Mouse (Mus musculus) limb, embryonic 10.5 days (tissue): Measurements from ENCODE around the gene Mfn2. TPM values are rescaled to one million over a fixed set of nuclear protein-coding genes. Genes with fewer than 3 reads are reported as not detected.
A peak's percentile ranks its signal among the peaks of the same experiment; 100 is the strongest.

Source experiments
- DNase-seq: peaks from one replicate; pipeline ENCODE4 v3.0.0-alpha.2; 2017; ENCODE audit warnings: low spot score
- H3K27ac ChIP-seq: fragments of 300-500 bp; sonication (generic); 2 replicates; pipeline ENCODE4 v1.5.1; 2016; ENCODE audit warnings: mild to moderate bottlenecking
- H3K27me3 ChIP-seq: fragments of 300-500 bp; sonication (generic); 2 replicates; pipeline ENCODE4 v1.6.1; 2016; ENCODE audit warnings: low read depth, mild to moderate bottlenecking; ENCODE audit not compliant: poor library complexity, severe bottlenecking
- H3K36me3 ChIP-seq: fragments of 300-500 bp; sonication (generic); 2 replicates; pipeline ENCODE4 v1.6.1; 2016; ENCODE audit warnings: mild to moderate bottlenecking, moderate library complexity
- H3K4me1 ChIP-seq: fragments of 300-500 bp; sonication (generic); 2 replicates; pipeline ENCODE4 v1.6.1; 2016
- H3K4me3 ChIP-seq: fragments of 300-500 bp; sonication (generic); 2 replicates; pipeline ENCODE4 v1.5.1; 2016; ENCODE audit warnings: mild to moderate bottlenecking, moderate library complexity
- H3K9me3 ChIP-seq: fragments of 300-500 bp; sonication (generic); replicated peaks from 2 replicates; pipeline ENCODE4 v1.6.1; 2016; ENCODE audit warnings: mild to moderate bottlenecking
- WGBS: fragments of 180-500 bp; shearing (Covaris S2); methylation state at CpG from one replicate; pipeline ENCODE4 v1.1.7; 2016; 5-methylcytosine and 5-hydroxymethylcytosine counted together
- polyA plus RNA-seq: library from polyadenylated mRNA; unstranded; fragments of >200 nt; fragmentation: Nextera tagmentation; extraction: Ambion mirVana; gene quantifications from 2 replicates; pipeline ENCODE4 v1.2.1, GENCODE M21; 2016

Mfn2 gene
- polyA plus RNA-seq, 1 experiment from 2014 or later: 31.5 TPM

DNA sequence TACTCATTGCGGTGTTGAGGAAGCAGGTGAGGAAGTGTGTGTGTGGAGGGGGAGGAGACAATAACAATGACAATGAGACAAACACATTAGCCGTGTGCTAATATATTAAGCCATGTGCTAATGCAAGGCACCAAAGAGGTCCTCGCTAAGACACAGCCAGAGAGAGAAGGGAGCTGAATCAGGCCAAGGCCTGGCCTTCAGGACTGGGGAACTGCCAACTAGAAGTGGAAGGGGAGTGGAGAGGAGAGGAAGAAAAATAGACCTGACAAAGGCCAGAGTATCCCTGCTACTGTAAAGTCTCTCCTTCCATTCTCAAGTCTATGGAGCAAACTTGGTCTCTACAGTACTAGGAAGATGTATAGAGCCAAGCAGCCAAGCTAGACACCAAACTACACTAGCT, 903 bp downstream of the Mfn2 start:
- Histone ChIP-seq H3K36me3 (peaks cover 41% of the 10 kb centered on the region), H3K27me3 (no peaks in the 10 kb centered on the region), H3K9me3 (no peaks in the 10 kb centered on the region), H3K27ac (no peak overlapping the region), H3K4me1 (peaks cover 11% of the 10 kb centered on the region), H3K4me3 (peak overlapping the region; percentile 95)
- 79% methylated on average over 3 of the region's 3 CpGs for WGBS
- DNase-seq: no peak

- Histone ChIP-seq H3K4me3 (peak overlapping the region; percentile 95; the same call in 1 of the 2 replicates), H3K4me1 (peaks cover 11% of the 10 kb centered on the region), H3K9me3 (no peaks in the 10 kb centered on the region), H3K27me3 (no peaks in the 10 kb centered on the region), H3K36me3 (peaks cover 47% of the 10 kb centered on the region), H3K27ac (no peak overlapping the region)
- WGBS: 94% methylated on average over 12 of the region's 12 CpGs
- DNase-seq: no peak
These were observed 1.5 kb downstream of the Mfn2 start for GRCm38 (mm10) chr4:147902906-147903500.

DNA sequence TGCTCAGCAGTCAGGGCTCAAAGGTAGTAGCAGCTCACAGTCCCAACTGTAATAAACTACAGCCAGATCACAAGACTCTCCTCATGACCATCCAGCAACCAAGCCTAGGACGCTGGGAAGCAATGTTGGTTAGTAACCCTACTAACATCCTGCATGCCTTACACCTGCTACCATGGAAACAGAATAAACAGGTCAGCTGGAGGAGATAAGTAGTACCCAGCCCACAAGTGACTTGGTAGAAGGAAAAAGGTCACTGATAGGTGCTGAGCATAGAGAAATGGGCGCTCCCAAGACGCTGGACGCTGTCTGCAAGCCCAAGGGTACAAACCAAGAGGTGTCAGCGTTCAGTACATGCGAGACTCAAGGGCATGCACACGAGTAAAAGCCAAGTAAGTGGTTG, 4.1 kb downstream of the Mfn2 start:
- peaks cover 72% of the 10 kb centered on the region for H3K36me3 ChIP-seq
- 88% methylated on average over 7 of the region's 7 CpGs for WGBS
- H3K27ac ChIP-seq: no peak overlapping the region

GRCm38 (mm10) chr4:147897348-147897747, 7.2 kb downstream of the Mfn2 start:
- H3K4me3 ChIP-seq: no peak overlapping the region
- H3K27me3 ChIP-seq: no peaks in the 10 kb centered on the region
- DNase-seq: no peak
- no peaks in the 10 kb centered on the region for H3K4me1 ChIP-seq
- H3K9me3 ChIP-seq: no peaks in the 10 kb centered on the region
- no peak overlapping the region for H3K27ac ChIP-seq
- WGBS: 82% methylated on average over 3 of the region's 3 CpGs
- H3K36me3 ChIP-seq: peaks cover 93% of the 10 kb centered on the region

More for the DNA sequence above, 4.1 kb downstream of the Mfn2 start:
- Histone ChIP-seq H3K27me3 (no peaks in the 10 kb centered on the region), H3K9me3 (no peaks in the 10 kb centered on the region), H3K4me1 (peaks cover 11% of the 10 kb centered on the region), H3K4me3 (no peak overlapping the region)
- no peak for DNase-seq

DNA sequence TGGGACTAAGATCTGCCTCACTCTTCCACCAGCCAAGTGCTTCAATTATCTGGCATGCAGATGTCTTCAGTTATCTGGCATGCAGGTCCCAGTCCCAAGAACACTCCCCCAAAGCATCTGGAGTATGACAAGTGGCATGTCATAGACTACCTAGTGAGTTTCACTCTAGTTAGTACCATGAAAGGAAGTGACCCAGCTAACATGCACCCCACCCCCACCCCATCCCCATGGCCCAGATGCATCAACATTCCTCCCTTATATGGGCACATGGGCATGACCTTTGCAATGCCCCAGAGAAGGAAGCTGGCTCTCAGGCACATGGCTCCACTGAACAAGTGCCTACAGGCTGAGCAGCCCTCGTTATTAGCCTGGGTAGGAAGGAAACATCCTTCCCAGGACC, 8.1 kb downstream of the Mfn2 start:
- no peaks in the 10 kb centered on the region for H3K27me3 ChIP-seq

DNA sequence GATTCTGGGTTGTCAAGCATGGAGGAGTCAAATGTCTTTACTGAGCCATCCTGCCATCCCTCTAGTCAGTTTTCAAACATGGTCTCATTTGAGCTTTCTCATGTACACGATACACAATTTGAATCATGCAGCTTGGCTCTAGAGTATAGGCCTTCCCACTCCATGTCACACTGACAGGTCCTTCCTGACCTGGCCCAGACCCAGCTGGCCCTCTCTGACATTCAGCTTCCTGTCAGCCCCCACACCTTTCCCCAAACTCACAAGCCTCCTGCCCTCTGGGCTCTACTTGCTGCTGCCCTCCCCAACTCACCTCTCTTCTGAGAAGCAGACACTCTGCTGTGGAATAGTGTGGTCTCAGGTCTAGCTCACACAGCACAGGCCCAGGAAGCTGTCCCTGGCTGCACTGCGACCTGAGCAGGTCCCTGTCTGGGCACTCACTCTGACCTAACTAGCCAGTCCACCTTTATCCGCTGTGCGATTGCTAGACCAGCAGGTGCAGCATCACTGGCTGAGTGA, 8.6 kb downstream of the Mfn2 start:
- WGBS: 91% methylated on average over 4 of the region's 4 CpGs
- no peaks in the 10 kb centered on the region for H3K27me3 ChIP-seq
- DNase-seq: no peak
- H3K4me1 ChIP-seq: no peaks in the 10 kb centered on the region
- H3K9me3 ChIP-seq: no peaks in the 10 kb centered on the region
- no peak overlapping the region for H3K27ac ChIP-seq
- H3K36me3 ChIP-seq: peaks cover 99% of the 10 kb centered on the region
- no peak overlapping the region for H3K4me3 ChIP-seq

More for the DNA sequence above, 8.1 kb downstream of the Mfn2 start:
- 60% methylated on average over 1 of the region's 1 CpGs for WGBS
- Histone ChIP-seq H3K36me3 (peaks cover 95% of the 10 kb centered on the region), H3K27ac (no peak overlapping the region), H3K4me1 (no peaks in the 10 kb centered on the region), H3K4me3 (no peak overlapping the region), H3K9me3 (no peaks in the 10 kb centered on the region)
- no peak for DNase-seq

GRCm38 (mm10) chr4:147890341-147890740, 14.2 kb downstream of the Mfn2 start:
- Histone ChIP-seq H3K9me3 (no peaks in the 10 kb centered on the region), H3K4me3 (no peak overlapping the region), H3K4me1 (no peaks in the 10 kb centered on the region), H3K27me3 (no peaks in the 10 kb centered on the region), H3K27ac (no peak overlapping the region), H3K36me3 (peaks cover 94% of the 10 kb centered on the region)
- DNase-seq: no peak
- 95% methylated on average over 6 of the region's 6 CpGs for WGBS

GRCm38 (mm10) chr4:147888237-147888636, 16.3 kb downstream of the Mfn2 start:
- Histone ChIP-seq H3K27me3 (no peaks in the 10 kb centered on the region), H3K4me1 (no peaks in the 10 kb centered on the region), H3K4me3 (no peak overlapping the region), H3K36me3 (peaks cover 94% of the 10 kb centered on the region), H3K9me3 (no peaks in the 10 kb centered on the region), H3K27ac (no peak overlapping the region)
- WGBS: 92% methylated on average over 4 of the region's 4 CpGs
- no peak for DNase-seq

DNA sequence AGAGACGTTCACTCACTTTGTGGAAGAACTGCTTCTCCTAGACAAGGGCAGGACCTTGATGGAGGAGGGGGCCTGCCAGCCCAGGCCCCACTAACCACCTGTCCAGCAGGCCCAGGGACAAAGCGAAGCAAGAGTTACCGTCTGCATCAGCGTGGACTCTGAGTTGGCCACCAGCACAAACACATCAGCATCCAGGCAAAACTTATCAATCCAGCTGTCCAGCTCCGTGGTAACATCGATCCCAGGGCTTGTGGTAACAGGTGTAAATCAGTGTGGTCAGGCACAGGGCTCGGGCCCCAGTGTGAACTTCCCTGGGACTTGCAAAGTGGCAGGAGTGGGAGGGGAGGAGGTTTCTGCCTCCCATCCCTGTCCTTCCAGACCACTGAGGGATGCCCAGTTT, 17.2 kb downstream of the Mfn2 start:
- no peak overlapping the region for H3K4me3 ChIP-seq
- H3K27me3 ChIP-seq: no peaks in the 10 kb centered on the region
- H3K36me3 ChIP-seq: peaks cover 94% of the 10 kb centered on the region
- DNase-seq: no peak
- no peak overlapping the region for H3K27ac ChIP-seq
- no peaks in the 10 kb centered on the region for H3K9me3 ChIP-seq
- H3K4me1 ChIP-seq: no peaks in the 10 kb centered on the region
- 88% methylated on average over 7 of the region's 7 CpGs for WGBS

GRCm38 (mm10) chr4:147886158-147886557, 18.3 kb downstream of the Mfn2 start:
- Histone ChIP-seq H3K27ac (no peak overlapping the region), H3K4me3 (no peak overlapping the region), H3K4me1 (no peaks in the 10 kb centered on the region), H3K36me3 (peaks cover 94% of the 10 kb centered on the region), H3K9me3 (no peaks in the 10 kb centered on the region), H3K27me3 (no peaks in the 10 kb centered on the region)
- WGBS: 93% methylated on average over 12 of the region's 12 CpGs
- DNase-seq: no peak

GRCm38 (mm10) chr4:147884138-147884537, 20.4 kb downstream of the Mfn2 start:
- H3K27me3 ChIP-seq: no peaks in the 10 kb centered on the region
- peaks cover 97% of the 10 kb centered on the region for H3K36me3 ChIP-seq
- DNase-seq: no peak
- no peak overlapping the region for H3K27ac ChIP-seq
- no peaks in the 10 kb centered on the region for H3K4me1 ChIP-seq
- 90% methylated on average over 3 of the region's 3 CpGs for WGBS
- H3K4me3 ChIP-seq: no peak overlapping the region
- H3K9me3 ChIP-seq: no peaks in the 10 kb centered on the region

DNA sequence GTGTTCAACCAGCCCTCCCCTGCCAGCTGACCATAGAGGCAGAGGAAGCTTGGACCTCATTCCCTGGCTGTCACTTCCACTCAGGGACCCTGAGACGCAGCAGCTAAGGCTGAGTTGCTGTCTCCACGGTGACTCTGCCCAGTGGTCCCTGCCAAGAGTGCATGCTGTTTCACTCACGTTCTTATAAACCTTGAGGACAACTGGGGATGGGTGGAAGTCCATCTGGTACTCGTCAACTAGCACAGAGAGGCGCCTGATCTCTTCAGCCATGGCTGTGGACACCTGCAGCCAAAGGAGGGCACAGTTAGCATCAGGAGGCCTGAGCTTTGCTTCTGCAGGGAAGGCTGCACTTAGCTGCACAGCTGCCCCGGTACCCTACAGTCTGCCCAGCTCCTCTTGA, 21.5 kb downstream of the Mfn2 start:
- no peak for DNase-seq
- Histone ChIP-seq H3K4me3 (no peak overlapping the region), H3K27ac (no peak overlapping the region), H3K4me1 (no peaks in the 10 kb centered on the region), H3K9me3 (no peaks in the 10 kb centered on the region), H3K36me3 (peaks cover 97% of the 10 kb centered on the region), H3K27me3 (no peaks in the 10 kb centered on the region)
- 88% methylated on average over 6 of the region's 6 CpGs for WGBS

DNA sequence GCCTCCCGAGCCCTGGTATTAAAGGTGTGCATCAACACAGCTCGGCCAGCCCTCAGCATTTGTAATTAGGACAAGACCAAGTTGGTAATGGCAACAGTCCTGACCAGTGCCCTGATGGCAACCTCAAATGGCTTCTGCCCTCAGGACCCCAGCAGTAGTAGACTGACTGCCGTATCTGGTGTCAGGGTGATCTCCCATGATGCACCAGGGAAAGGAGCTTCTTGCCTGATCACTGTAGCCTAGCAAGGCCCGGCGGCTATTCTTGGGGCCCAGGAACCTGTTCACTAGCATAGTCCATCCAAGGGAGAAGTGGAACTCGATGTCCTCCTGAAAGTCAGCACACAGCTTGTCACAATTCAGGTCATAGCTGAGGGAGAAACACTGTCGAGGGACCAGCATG, 22.7 kb downstream of the Mfn2 start:
- no peaks in the 10 kb centered on the region for H3K27me3 ChIP-seq
- WGBS: 93% methylated on average over 7 of the region's 7 CpGs
- peaks cover 96% of the 10 kb centered on the region for H3K36me3 ChIP-seq
- no peaks in the 10 kb centered on the region for H3K9me3 ChIP-seq
- no peaks in the 10 kb centered on the region for H3K4me1 ChIP-seq
- H3K27ac ChIP-seq: no peak overlapping the region
- no peak for DNase-seq
- no peak overlapping the region for H3K4me3 ChIP-seq

GRCm38 (mm10) chr4:147879865-147880264, 24.6 kb downstream of the Mfn2 start:
- no peak for DNase-seq
- peaks cover 96% of the 10 kb centered on the region for H3K36me3 ChIP-seq
- 75% methylated on average over 5 of the region's 5 CpGs for WGBS

More at GRCm38 (mm10) chr4:147879865-147880264, 24.6 kb downstream of the Mfn2 start:
- Histone ChIP-seq H3K4me3 (no peak overlapping the region), H3K9me3 (no peaks in the 10 kb centered on the region), H3K4me1 (no peaks in the 10 kb centered on the region), H3K27me3 (no peaks in the 10 kb centered on the region), H3K27ac (no peak overlapping the region)
